Mouse (Mus musculus) thymus, adult 18-20 months (tissue): Measurements from ENCODE around the gene Lin7b.
"Not testable (repeated sequence)": the region's sequence is repeated elsewhere in the genome, so short reads cannot be mapped to it uniquely, and the experiment has no call there.

Experiments used
- DNase-seq, 2 experiments: peaks; one replicate each; pipeline ENCODE4 v3.0.0; 2022; ENCODE audit warnings: mixed read lengths in 2 of 2

Gene Lin7b

GRCm38 (mm10) chr7:45395578-45396336, 25.4 kb upstream of the Lin7b start, which contains the start of gene Snrnp70:
Gene Snrnp70, minus strand, starts transcription at chr7:45395742.
- DNase-seq = peak; percentile 100

- no peak for DNase-seq
Measured at GRCm38 (mm10) chr7:45395129-45395541, 24.8 kb upstream of the Lin7b start.

GRCm38 (mm10) chr7:45386077-45386476, 15.7 kb upstream of the Lin7b start:
- no peak for DNase-seq

GRCm38 (mm10) chr7:45376057-45376456, 5.7 kb upstream of the Lin7b start:
- DNase-seq = no peak

- DNase-seq = no peak
Measured at GRCm38 (mm10) chr7:45374620-45375019, 4.2 kb upstream of the Lin7b start.

GRCm38 (mm10) chr7:45372371-45372770, 2.0 kb upstream of the Lin7b start:
- DNase-seq = no peak

GRCm38 (mm10) chr7:45369836-45370474, 428 bp downstream of the Lin7b start:
- DNase-seq = no peak

GRCm38 (mm10) chr7:45369022-45369745, 1.2 kb downstream of the Lin7b start:
- no peak for DNase-seq

- DNase-seq = no peak
Measured at GRCm38 (mm10) chr7:45368178-45368577, 2.2 kb downstream of the Lin7b start.

- peak; percentile 93 for DNase-seq
Measured at GRCm38 (mm10) chr7:45367020-45367880, 3.1 kb downstream of the Lin7b start.

- DNase-seq = no peak
Measured at GRCm38 (mm10) chr7:45366652-45367019, 3.7 kb downstream of the Lin7b start, which contains the start of gene Ppfia3. Gene Ppfia3, minus strand, starts transcription at chr7:45367019.

GRCm38 (mm10) chr7:45365742-45366651, 4.4 kb downstream of the Lin7b start:
- no peak for DNase-seq

- DNase-seq = no peak
Measured at GRCm38 (mm10) chr7:45363983-45364382, 6.4 kb downstream of the Lin7b start.

- DNase-seq = no peak
Measured at GRCm38 (mm10) chr7:45362801-45363200, 7.6 kb downstream of the Lin7b start.

GRCm38 (mm10) chr7:45361243-45361804, 9.1 kb downstream of the Lin7b start:
- DNase-seq = peak in 1 of 2 experiments; percentile 65

- DNase-seq = no peak
Measured at GRCm38 (mm10) chr7:45360404-45361125, 9.8 kb downstream of the Lin7b start.

GRCm38 (mm10) chr7:45359081-45359480, 11.3 kb downstream of the Lin7b start:
- not testable (repeated sequence) for DNase-seq

- DNase-seq = no peak
Measured at GRCm38 (mm10) chr7:45356087-45356486, 14.3 kb downstream of the Lin7b start.

GRCm38 (mm10) chr7:45355318-45356020, 14.9 kb downstream of the Lin7b start:
- DNase-seq = no peak

- no peak for DNase-seq
Measured at GRCm38 (mm10) chr7:45353041-45353440, 17.3 kb downstream of the Lin7b start.
